Mouse (Mus musculus) neutrophil, adult 59 days (primary cell): ENCODE results near the gene Olfr347. TPM values are rescaled to one million over a fixed set of nuclear protein-coding genes. Genes with fewer than 3 reads are reported as not detected.

ENCODE experiments used
- total RNA-seq, 2 experiments: library from RNA; stranded (reverse); gene quantifications; 1 replicate in 1 of 2; 2 replicates in 1 of 2; pipeline ENCODE4 v1.2.4; 2023

The Olfr347 gene
- total RNA-seq = not detected

GRCm38 (mm10) chr2:36731602-36732001, at the start of gene Olfr347:
Olfr347 (plus strand) TSS chr2:36731902.

DNA sequence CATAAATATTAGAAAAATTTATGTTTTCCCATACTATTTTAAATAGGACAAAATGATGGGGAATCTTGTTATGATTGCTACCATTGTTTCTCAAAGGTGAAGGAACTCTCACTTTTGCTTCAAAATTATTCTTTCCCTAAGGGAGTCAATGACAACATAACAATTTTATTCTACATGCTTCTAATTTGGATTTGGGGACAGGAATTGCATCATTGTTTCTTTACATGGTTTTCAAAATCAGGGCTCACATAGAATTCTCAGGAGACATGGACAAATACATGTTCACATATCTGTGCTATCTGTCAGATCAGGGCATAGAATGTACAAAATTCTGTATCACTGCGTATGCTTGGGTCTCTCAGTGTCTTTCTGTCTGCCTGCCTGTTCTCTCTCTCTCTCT, 46.2 kb upstream of the Olfr347 start, which contains the start of gene Olfr346:
TSS of gene Olfr346 (plus strand) at position 301 of the 400 bp plus-strand sequence.

GRCm38 (mm10) chr2:36783976-36784375, 52.3 kb downstream of the Olfr347 start, which contains the start of gene Olfr348:
Olfr348 (plus strand) TSS chr2:36784276.

Other genes starting within 250 kb of the Olfr347 start
- gene Olfr341, start 249.4 kb upstream of the Olfr347 start, total RNA-seq = not detected
- not detected for gene Olfr342, start 206.9 kb upstream of the Olfr347 start, total RNA-seq
- gene Olfr344, start 165.2 kb upstream of the Olfr347 start, total RNA-seq = under 1 TPM in 1 of 2 experiments, not detected in 1; 0.04 TPM
- not detected for gene Olfr345, start 91.9 kb upstream of the Olfr347 start, total RNA-seq
- gene Olfr346, start 46.1 kb upstream of the Olfr347 start, total RNA-seq = not detected
- gene Olfr348, start 52.4 kb downstream of the Olfr347 start, total RNA-seq = not detected
- not detected for gene Olfr50, start 58.6 kb downstream of the Olfr347 start, total RNA-seq
- not detected for gene Olfr3, start 85.1 kb downstream of the Olfr347 start, total RNA-seq
- not detected for gene Olfr350, start 114.4 kb downstream of the Olfr347 start, total RNA-seq
- gene Olfr351, start 130.8 kb downstream of the Olfr347 start, total RNA-seq = not detected
- gene Olfr352, start 136.6 kb downstream of the Olfr347 start, total RNA-seq = not detected
- gene Olfr353, start 161.0 kb downstream of the Olfr347 start, total RNA-seq = not detected
- not detected for gene Olfr354, start 173.8 kb downstream of the Olfr347 start, total RNA-seq
- not detected for gene Olfr355, start 197.0 kb downstream of the Olfr347 start, total RNA-seq
- gene Olfr356, start 205.2 kb downstream of the Olfr347 start, total RNA-seq = not detected